Mouse (Mus musculus) erythroblast, embryonic 14.5 days (primary cell): Measurements from ENCODE around the gene Gm38431.

Experiments used
- GATA1 ChIP-seq: IDR thresholded peaks from 2 replicates; pipeline ENCODE4 v1.6.1; 2012; ENCODE audit warnings: low read length, inconsistent platforms, mixed read lengths
- TAL1 ChIP-seq: IDR thresholded peaks from 3 replicates; pipeline ENCODE4 v1.6.1; 2012; ENCODE audit warnings: low read length, inconsistent platforms, mixed read lengths

GRCm38 (mm10) chr9:21062928-21063327 is 28.9 kb downstream of the Gm38431 start:
- no peak for TF ChIP-seq GATA1
- TF ChIP-seq TAL1 = no peak
